Mouse (Mus musculus) monocyte, adult 5-6 weeks (primary cell): Measurements from ENCODE around the gene Nell2. TPM values are rescaled to one million over a fixed set of nuclear protein-coding genes. Genes with fewer than 3 reads are reported as not detected.

Source experiments
- ATAC-seq: fragments of 153-309, 156-312 bp; replicated peaks from 2 replicates; pipeline ENCODE4 v1.8.0; 2017; ENCODE audit warnings: mild to moderate bottlenecking; ENCODE audit not compliant: low TSS enrichment, insufficient number of reproducible peaks, severe bottlenecking, poor library complexity, low FRiP score
- total RNA-seq: library from RNA; stranded (forward); fragments of 200-1000, 200-491, 200-594 nt; gene quantifications from 3 replicates; pipeline ENCODE4 v1.2.3, GENCODE M21; 2017

The Nell2 gene
- total RNA-seq, 1 experiment from 2014 or later: not detected

DNA sequence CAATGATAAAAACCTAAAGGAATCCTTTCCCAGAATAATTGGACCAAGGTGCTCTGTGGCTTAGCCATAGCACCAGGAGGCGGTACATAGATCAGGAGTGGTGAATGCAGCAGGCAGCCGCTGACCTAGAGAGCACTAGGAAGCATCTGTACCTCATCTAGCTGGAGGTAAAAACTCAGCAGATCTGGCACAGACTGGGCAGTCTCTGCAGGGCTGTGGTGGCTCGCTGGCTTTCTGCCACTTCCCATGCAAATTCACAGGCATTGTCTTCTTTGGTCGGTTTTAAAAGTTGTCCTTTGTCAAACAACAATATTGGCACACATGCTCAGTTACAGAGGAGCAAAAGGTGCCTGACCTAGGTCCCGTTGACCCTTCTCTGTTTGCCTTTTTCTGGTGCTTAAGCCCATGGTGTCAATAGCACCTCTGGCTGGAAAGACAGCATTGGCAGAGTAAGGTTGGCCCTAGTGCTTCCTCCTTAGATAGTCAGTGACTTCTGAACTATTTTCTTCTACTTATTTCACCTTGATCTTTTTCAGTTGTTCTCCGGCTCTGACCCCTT lies 479.1 kb downstream of the Nell2 start:
- no peak for ATAC-seq

DNA sequence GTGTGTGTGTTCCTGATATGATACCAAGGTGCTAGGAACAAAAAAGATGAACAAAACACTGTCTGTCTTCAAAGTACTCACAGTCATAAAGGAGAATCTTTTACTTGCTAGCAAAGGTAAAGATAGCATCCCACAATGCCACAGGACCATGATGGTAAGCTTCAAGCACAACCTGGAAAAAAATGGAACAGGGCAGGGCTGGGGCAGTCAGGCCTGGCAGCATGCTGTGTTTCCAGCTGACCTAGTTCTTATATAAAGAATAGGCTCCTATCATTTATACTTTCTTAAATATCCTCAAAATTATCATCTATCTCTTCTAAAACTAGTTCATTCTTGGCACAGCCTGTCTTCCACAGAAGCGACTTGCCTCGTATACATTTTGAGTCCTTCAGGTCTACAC lies 480.9 kb downstream of the Nell2 start:
- no peak for ATAC-seq

DNA sequence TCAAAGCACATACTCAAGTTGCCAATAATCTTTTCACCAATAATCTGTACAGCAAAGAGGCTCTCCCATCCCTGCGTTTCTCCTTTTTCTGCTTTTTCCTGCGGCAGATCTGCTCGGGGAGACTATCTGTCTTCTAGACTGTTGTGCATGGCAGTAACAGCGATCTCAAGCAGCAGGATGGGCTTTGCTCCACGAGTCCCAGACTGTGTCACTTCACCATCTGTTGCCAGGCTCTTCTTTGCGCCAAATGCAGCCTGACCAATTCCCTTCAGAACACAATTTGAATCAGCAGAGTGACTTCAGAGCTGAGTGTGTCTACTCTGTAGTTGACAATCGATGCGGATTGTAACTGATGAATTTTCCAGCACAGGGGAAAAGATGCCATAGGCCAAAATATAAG lies 484.3 kb downstream of the Nell2 start:
- no peak for ATAC-seq

DNA sequence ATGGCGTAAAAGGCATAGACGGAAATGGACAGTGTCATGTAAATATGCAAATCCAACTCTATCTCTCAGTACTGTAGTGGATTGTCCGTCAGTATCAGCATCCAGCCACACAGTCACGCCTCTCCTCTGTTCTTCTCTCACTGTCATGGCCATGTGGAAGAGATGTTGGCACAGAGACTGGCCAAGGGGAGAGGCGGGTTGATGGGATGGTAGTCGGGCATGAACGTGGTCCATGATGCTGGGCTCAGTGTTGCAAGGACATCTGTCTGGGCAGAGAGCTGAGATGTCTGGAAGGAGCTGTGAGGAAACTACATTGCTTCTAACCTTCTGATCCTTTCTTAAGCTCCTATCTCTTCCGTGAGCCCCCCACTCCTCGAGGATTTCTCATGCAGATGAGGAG lies 485.9 kb downstream of the Nell2 start:
- ATAC-seq: no peak

DNA sequence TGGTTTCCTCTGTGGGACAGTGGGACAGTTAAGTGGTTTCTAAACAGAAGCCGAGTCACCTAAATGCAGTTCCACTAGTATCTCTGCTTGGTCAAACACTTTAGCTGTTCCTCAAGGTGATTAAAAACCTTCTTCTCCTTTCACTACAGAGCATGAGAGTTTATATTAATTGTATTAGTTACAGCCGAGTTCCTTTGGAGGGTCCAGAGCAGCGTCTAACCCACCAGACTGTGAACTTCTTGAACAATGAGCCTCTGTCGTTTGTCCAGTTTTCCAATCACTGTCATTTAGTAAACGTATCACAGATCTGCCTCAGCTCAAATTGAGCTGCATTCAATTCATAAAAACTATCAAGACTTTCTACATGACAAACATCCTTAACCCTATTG lies 498.9 kb downstream of the Nell2 start:
- no peak for ATAC-seq

DNA sequence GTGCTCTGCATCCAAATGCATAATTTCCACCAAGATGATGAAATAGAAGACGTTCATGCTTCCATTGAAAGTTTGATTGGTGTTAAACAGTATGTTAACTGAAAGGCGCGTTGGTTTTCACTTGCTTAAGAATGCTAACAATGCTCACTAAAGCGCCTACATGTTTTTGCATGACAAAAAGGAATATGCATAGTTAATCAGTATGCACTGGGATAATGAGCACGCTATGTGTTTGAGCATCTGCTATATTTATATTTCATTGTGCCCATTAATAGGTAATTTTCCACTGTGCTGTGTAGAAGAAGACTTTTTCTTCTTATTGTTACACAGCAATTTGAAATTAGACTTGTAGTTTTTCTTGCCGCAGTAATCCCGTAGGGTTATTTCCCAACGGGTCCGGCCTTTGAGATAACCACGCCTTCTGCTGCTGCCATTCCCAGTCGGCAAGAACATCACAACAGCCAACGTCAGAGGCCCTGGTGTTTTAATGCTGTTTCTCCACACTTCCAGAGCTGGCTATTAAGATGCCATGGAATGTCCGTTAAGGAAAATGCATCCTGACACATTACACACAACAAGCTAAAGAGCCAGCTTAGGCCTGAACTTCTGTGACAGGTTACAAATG lies 499.4 kb downstream of the Nell2 start:
- ATAC-seq: no peak

Other genes with a start within 250 kb of the Nell2 start
- gene Dbx2, start 127.4 kb upstream of the Nell2 start, total RNA-seq: not detected in 3 replicates